ENCODE assay signal across 12 mouse cellular contexts in genomic region chr7:41573562-41573961, GRCm38 (mm10). TPM values are rescaled to one million over a fixed set of nuclear protein-coding genes. Genes with fewer than 3 reads are reported as not detected.
DNase-seq lines count a peak whose midpoint lies in the region; TF ChIP-seq lines count a peak whose summit lies in the region.
"Not testable (repeated sequence)": the region's sequence is repeated elsewhere in the genome, so short reads cannot be mapped to it uniquely, and the experiment has no call there.
"Had no signal": no experiment of that assay in that cellular context is flagged by ENCODE, and none has a peak within 500 bp of the region (broad histone marks: within the 10 kb centered on the region; RNA-seq: fewer than 3 reads in every experiment).

Gm6871 (minus strand) TSS chr7:41573662.

- not testable (repeated sequence) for TF ChIP-seq POLR2A in ES-Bruce4 (IDR thresholded peaks at IDR 0.05; ENCODE audit: insufficient read depth, low read length)

- H3K9me3 ChIP-seq in ES-Bruce4 (replicated peaks; ENCODE audit: control insufficient read depth, insufficient read depth, low read length, poor library complexity, severe bottlenecking); ES-E14 (ENCODE audit: control insufficient read depth, insufficient read depth, low read depth, low read length): not testable (repeated sequence)

- not testable (repeated sequence) for H3K27ac ChIP-seq in ES-Bruce4 (ENCODE audit: insufficient read depth, low read length); ES-E14 (ENCODE audit: insufficient read depth, low read depth, low read length, poor library complexity, severe bottlenecking)

- not testable (repeated sequence) for DNase-seq in ES-E14 (ENCODE audit: low read depth, low spot score)
- DNase-seq in R1 (ENCODE audit: low read depth, low spot score), result peak; percentile 21

- not testable (repeated sequence) for H3K36me3 ChIP-seq in ES-Bruce4 (ENCODE audit: control insufficient read depth, insufficient read depth, low read length, poor library complexity, severe bottlenecking); ES-E14 (ENCODE audit: control insufficient read depth, insufficient read depth, low read length, poor library complexity, severe bottlenecking)

- TF ChIP-seq CTCF in ES-Bruce4 (IDR thresholded peaks at IDR 0.05; ENCODE audit: low read depth, low read length), result not testable (repeated sequence)

- H3K4me1 ChIP-seq in ES-Bruce4 (ENCODE audit: control insufficient read depth, insufficient read depth, low read length); ES-E14 (ENCODE audit: control insufficient read depth in 2 of 2, insufficient read depth in 2 of 2, low read length in 2 of 2, poor library complexity in 1 of 2): not testable (repeated sequence)

- H3K4me3 ChIP-seq in ES-Bruce4 (ENCODE audit: low read depth, low read length); ES-E14 (ENCODE audit: insufficient read depth in 1 of 2, low read depth in 1 of 2, low read length in 2 of 2, poor library complexity in 1 of 2, severe bottlenecking in 1 of 2): not testable (repeated sequence)

- TF ChIP-seq EP300 in ES-Bruce4 (IDR thresholded peaks at IDR 0.05; ENCODE audit: insufficient read depth, low read depth, low read length), result not testable (repeated sequence)

- not testable (repeated sequence) for H3K27me3 ChIP-seq in ES-Bruce4 (ENCODE audit: control insufficient read depth, insufficient read depth, low read length, poor library complexity, severe bottlenecking)

- not testable (repeated sequence) for H3K9ac ChIP-seq in ES-Bruce4 (ENCODE audit: low read depth, poor library complexity, severe bottlenecking); ES-E14 (ENCODE audit: insufficient read depth, low read depth, low read length, poor library complexity, severe bottlenecking)

- in situ Hi-C loops in ES-E14 (cut with MboI; ENCODE audit: low sequenced_read_pairs in 2 of 2, unreplicated experiment in 2 of 2), result not testable (repeated sequence)

RNA-seq across cellular contexts. Expression of gene Gm6871, which starts in this region (rescaled TPM):
- 22.2 and 34.6 TPM in 2 replicates for polyA plus RNA-seq in ES-Bruce4 (2011; ENCODE audit: insufficient read depth, insufficient read length, low read depth, missing spikeins)
- 67.1 and 83.1 TPM in 2 replicates for total RNA-seq in ES-E14 (2012; rRNA removed)
- total RNA-seq: adrenal gland, adult 18-20 months; CH12.LX; MEL had no signal
- polyA plus RNA-seq: activated CD4-positive, CD25-positive, alpha-beta regulatory T cell, adult 4 months; adrenal gland, adult 2 months; brain, embryonic 14.5 days; CD4-positive, CD25-positive, alpha-beta regulatory T cell, adult 4 months; cerebellum, adult 2 months; Patski had no signal
